Mouse (Mus musculus): ENCODE results near the gene Mboat7. TPM values are rescaled to one million over a fixed set of nuclear protein-coding genes. Genes with fewer than 3 reads are reported as not detected.

Mboat7 gene
- polyA plus RNA-seq, 1 experiment from 2014 or later = 60.8 TPM

DNA sequence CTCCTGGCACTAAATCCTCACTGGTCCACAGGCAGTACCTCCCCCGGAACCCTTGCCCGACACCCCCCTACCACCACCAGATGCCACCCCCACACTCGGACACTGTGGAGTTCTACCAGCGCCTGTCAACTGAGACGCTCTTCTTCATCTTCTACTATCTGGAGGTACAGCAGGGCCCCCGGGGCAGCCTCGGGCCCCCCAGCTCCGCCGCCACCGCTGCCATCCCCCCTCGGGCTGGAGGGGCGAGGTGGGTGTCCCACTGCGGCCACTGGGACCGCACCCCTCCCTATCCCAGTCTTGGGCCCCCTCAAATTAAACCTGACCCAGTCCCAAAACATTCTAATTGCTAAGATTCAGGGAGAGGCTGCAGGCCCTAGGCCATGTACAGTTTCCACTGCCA, 34.7 kb downstream of the Mboat7 start:
- H3K36me3 ChIP-seq = peaks cover 95% of the 10 kb centered on the region
- ATAC-seq (ENCODE audit: insufficient number of reproducible peaks, insufficient read depth, low FRiP score, low TSS enrichment) = no peak
- WGBS = 97% methylated on average over 14 of the region's 14 CpGs

DNA sequence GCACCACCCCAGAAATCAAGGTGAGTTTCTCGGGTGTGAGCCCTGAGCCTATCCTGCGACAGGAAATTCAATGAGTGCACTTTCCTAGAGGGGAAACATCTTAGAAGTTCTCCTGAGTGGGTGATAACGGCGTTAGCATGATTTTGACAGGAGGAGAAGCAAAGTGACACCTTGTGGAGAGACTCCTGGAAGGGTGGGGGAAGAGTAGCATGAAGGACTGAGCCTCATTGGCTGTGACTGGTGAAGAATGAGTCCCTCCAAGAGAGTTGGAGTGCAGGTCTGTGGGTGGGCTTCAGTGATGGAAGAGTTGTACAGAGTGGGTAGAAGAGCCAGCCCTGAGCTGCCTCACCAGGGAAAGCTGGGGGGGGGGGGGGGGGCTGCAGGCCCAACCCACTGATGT, 36.4 kb downstream of the Mboat7 start:
- H3K9me3 ChIP-seq = no peaks in the 10 kb centered on the region
- H3K4me3 ChIP-seq = no peak overlapping the region
- H3K27me3 ChIP-seq = no peaks in the 10 kb centered on the region
- ATAC-seq (ENCODE audit: insufficient number of reproducible peaks, insufficient read depth, low FRiP score, low TSS enrichment) = no peak
- no peak overlapping the region for H3K27ac ChIP-seq
- 88% methylated on average over 4 of the region's 4 CpGs for WGBS
- peaks cover 98% of the 10 kb centered on the region for H3K36me3 ChIP-seq
- no peak overlapping the region for H3K4me2 ChIP-seq (replicated peaks)
- H3K4me1 ChIP-seq = no peaks in the 10 kb centered on the region
- no peak overlapping the region for H3K9ac ChIP-seq

More for the DNA sequence above, 34.7 kb downstream of the Mboat7 start:
- Histone ChIP-seq H3K27me3 (no peaks in the 10 kb centered on the region), H3K9me3 (no peaks in the 10 kb centered on the region), H3K4me1 (peaks cover 2% of the 10 kb centered on the region), H3K4me2 (replicated peaks) (no peak overlapping the region), H3K27ac (no peak overlapping the region), H3K4me3 (no peak overlapping the region), H3K9ac (no peak overlapping the region)

- H3K4me3 ChIP-seq = peak overlapping the region; percentile 98
- 73% methylated on average over 4 of the region's 4 CpGs for WGBS
- peaks cover 27% of the 10 kb centered on the region for H3K4me1 ChIP-seq
- no peaks in the 10 kb centered on the region for H3K9me3 ChIP-seq
- no peak for ATAC-seq (ENCODE audit: insufficient number of reproducible peaks, insufficient read depth, low FRiP score, low TSS enrichment)
- H3K9ac ChIP-seq = peak overlapping the region; percentile 99
- no peaks in the 10 kb centered on the region for H3K27me3 ChIP-seq
- peaks cover 36% of the 10 kb centered on the region for H3K36me3 ChIP-seq
- H3K4me2 ChIP-seq (replicated peaks) = peak overlapping the region; percentile 86
- H3K27ac ChIP-seq = no peak overlapping the region
Measured at GRCm38 (mm10) chr7:3646641-3647040, 46.7 kb downstream of the Mboat7 start.

DNA sequence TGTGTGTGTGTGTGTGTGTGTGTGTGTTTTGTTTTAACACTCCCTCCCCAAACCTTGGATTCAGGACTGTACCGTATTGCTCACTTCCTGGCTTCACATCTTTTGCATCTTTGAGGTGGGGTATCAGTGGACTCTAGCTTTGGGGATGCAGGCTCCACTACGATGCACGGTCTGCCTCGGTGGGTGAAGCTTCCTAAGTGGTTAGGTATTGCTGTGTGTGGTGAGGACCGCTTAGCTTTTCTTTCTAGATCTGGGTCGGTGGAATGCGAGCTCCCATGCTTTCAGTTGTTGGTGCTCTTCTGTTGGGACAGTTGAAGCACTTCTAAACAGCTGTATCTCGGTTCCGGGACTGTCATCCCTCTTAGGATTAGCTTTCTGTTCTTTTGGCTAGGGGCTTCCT, 47.1 kb downstream of the Mboat7 start:
- Histone ChIP-seq H3K4me2 (replicated peaks) (peak overlapping the region; percentile 86), H3K4me3 (peak overlapping the region; percentile 98), H3K36me3 (peaks cover 36% of the 10 kb centered on the region), H3K27me3 (no peaks in the 10 kb centered on the region), H3K9me3 (no peaks in the 10 kb centered on the region), H3K9ac (peak overlapping the region; percentile 99), H3K27ac (peak overlapping the region; percentile 97; the same call in 1 of the 2 replicates), H3K4me1 (peaks cover 27% of the 10 kb centered on the region)
- ATAC-seq (ENCODE audit: insufficient number of reproducible peaks, insufficient read depth, low FRiP score, low TSS enrichment) = no peak
- 17% methylated on average over 9 of the region's 9 CpGs for WGBS

- peaks cover 27% of the 10 kb centered on the region for H3K4me1 ChIP-seq
- under 1% methylated on average over 45 of the region's 58 CpGs for WGBS
- H3K27ac ChIP-seq = peak overlapping the region; percentile 97
- peaks cover 36% of the 10 kb centered on the region for H3K36me3 ChIP-seq
- no peaks in the 10 kb centered on the region for H3K9me3 ChIP-seq
- ATAC-seq (ENCODE audit: insufficient number of reproducible peaks, insufficient read depth, low FRiP score, low TSS enrichment) = no peak
- peak overlapping the region; percentile 86 for H3K4me2 ChIP-seq (replicated peaks)
- no peaks in the 10 kb centered on the region for H3K27me3 ChIP-seq
- H3K4me3 ChIP-seq = peak overlapping the region; percentile 98
- H3K9ac ChIP-seq = peak overlapping the region; percentile 99
Measured at GRCm38 (mm10) chr7:3645488-3646025, 47.8 kb downstream of the Mboat7 start.

- Histone ChIP-seq H3K4me2 (replicated peaks) (peak within 1 kb of the TSS; percentile 86), H3K4me3 (peak within 1 kb of the TSS; percentile 98), H3K36me3 (peaks cover 36% of the 10 kb centered on the region), H3K4me1 (peaks cover 27% of the 10 kb centered on the region), H3K27me3 (no peaks in the 10 kb centered on the region), H3K9ac (peak within 1 kb of the TSS; percentile 99), H3K27ac (peak within 1 kb of the TSS; percentile 97), H3K9me3 (no peaks in the 10 kb centered on the region)
- under 1% methylated on average over 57 of the region's 58 CpGs for WGBS
- peak; percentile 99 for ATAC-seq (ENCODE audit: insufficient number of reproducible peaks, insufficient read depth, low FRiP score, low TSS enrichment)
Measured at GRCm38 (mm10) chr7:3644672-3645487, 48.4 kb downstream of the Mboat7 start, which contains the start of gene Cnot3. TSS of gene Cnot3 (plus strand) at chr7:3645268.

DNA sequence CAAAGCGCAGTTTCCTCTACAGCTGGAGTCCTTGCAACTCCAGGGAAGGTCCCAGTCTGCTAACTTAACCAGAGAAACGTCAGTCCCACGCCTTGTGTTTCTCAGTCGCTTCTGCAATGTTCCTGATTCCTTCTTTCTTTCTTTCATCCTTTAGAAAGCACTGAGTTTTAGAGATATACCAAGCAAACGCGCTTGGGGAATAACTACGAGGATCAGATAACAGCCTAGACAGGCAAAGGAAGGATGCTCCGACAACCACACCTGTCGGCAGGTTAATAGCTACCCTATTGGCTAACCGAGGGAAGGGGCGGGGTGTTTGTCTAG, 49.0 kb downstream of the Mboat7 start:
- Histone ChIP-seq H3K4me1 (peaks cover 27% of the 10 kb centered on the region), H3K4me3 (peak overlapping the region; percentile 98), H3K36me3 (peaks cover 42% of the 10 kb centered on the region), H3K27me3 (no peaks in the 10 kb centered on the region), H3K4me2 (replicated peaks) (peak overlapping the region; percentile 62), H3K9me3 (no peaks in the 10 kb centered on the region), H3K27ac (0 out of 2 replicates have a peak overlapping the region, but pooled peaks have one; percentile 59), H3K9ac (0 out of 2 replicates have a peak overlapping the region, but pooled peaks have one; percentile 8)
- WGBS = 2% methylated on average over 11 of the region's 11 CpGs
- no peak for ATAC-seq (ENCODE audit: insufficient number of reproducible peaks, insufficient read depth, low FRiP score, low TSS enrichment)

DNA sequence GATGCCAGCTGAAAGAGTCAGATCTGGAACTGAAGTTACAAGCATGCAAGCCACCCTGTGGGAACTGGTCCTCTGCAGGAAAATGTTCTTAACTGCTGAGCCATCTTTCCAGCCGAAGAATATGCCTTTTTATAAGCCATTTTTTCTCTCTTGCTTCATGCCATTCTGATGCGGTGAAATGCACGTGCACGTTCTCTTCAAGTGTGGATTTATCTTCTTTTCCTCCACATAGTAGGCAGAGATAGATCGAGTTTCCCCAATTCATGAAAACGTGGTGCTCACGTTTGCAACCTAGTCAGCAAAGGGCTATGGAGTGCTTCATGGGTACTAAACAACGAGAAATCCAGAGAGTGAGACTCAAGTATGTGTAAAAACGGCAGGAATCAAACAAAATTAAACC, 49.5 kb downstream of the Mboat7 start:
- no peak for ATAC-seq (ENCODE audit: insufficient number of reproducible peaks, insufficient read depth, low FRiP score, low TSS enrichment)
- Histone ChIP-seq H3K27ac (0 out of 2 replicates have a peak overlapping the region, but pooled peaks have one; percentile 59), H3K4me2 (replicated peaks) (peak overlapping the region; percentile 62), H3K9ac (no peak overlapping the region), H3K27me3 (no peaks in the 10 kb centered on the region), H3K4me1 (peaks cover 24% of the 10 kb centered on the region), H3K4me3 (peak overlapping the region; percentile 98), H3K36me3 (peaks cover 46% of the 10 kb centered on the region), H3K9me3 (no peaks in the 10 kb centered on the region)
- 28% methylated on average over 9 of the region's 9 CpGs for WGBS

GRCm38 (mm10) chr7:3643412-3643811, 49.9 kb downstream of the Mboat7 start:
- Histone ChIP-seq H3K4me3 (no peak overlapping the region), H3K27me3 (no peaks in the 10 kb centered on the region), H3K4me2 (replicated peaks) (no peak overlapping the region), H3K9ac (no peak overlapping the region), H3K27ac (no peak overlapping the region), H3K4me1 (peaks cover 20% of the 10 kb centered on the region), H3K36me3 (peaks cover 46% of the 10 kb centered on the region), H3K9me3 (no peaks in the 10 kb centered on the region)
- ATAC-seq (ENCODE audit: insufficient number of reproducible peaks, insufficient read depth, low FRiP score, low TSS enrichment) = no peak
- 78% methylated on average over 5 of the region's 5 CpGs for WGBS

- no peak for ATAC-seq (ENCODE audit: insufficient number of reproducible peaks, insufficient read depth, low FRiP score, low TSS enrichment)
- Histone ChIP-seq H3K9me3 (no peaks in the 10 kb centered on the region), H3K4me1 (peaks cover 21% of the 10 kb centered on the region), H3K27me3 (no peaks in the 10 kb centered on the region), H3K4me3 (peak overlapping the region; percentile 73), H3K36me3 (peaks cover 32% of the 10 kb centered on the region), H3K27ac (no peak overlapping the region), H3K4me2 (replicated peaks) (peak overlapping the region; percentile 93), H3K9ac (peak overlapping the region; percentile 78)
- WGBS = 65% methylated on average over 3 of the region's 3 CpGs
Measured at GRCm38 (mm10) chr7:3630478-3630815, 62.9 kb downstream of the Mboat7 start.

DNA sequence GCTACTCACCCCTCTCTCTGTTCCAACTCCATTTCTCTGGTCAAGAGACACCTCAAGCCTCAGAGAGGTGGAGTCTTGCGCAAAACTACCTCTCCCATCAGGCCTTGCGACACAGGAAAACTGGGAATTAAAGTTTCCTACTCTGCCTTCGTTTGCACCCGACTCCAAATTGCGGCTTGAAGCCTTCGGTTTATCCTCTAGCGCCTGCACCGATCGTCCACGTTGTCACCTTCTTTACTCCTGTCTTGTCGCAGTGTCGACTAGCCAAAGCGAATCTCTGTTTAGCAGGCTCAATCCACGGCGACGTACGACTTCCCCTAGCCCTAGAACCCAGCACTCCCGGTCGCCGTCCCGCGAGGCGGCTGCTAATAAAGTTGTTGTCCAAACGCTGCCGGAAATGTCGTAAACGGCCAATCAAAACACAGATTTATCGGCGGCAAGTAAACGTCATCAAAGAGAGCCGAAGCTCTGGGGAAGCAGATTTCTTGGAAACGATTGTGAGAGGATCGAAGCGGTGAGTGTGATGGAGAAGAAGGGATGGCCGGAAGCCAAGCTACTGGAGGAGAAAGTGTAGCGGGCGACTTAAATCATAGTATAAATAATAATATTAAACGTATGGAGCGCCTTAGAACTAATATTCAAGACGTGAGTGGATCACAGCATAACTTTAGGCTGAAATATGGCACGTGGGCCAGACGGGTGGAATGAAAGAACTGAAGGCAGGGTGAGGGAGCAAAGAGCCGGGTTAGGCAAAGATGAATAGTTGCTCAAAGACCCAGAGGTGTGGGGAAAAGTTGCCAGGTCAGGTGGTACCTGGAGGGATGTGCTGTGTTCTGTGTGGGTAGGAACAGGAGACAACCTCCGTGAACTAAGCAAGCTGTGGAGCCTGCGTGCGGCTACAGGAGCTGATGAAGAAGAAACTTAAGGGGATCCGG, 63.5 kb downstream of the Mboat7 start, which contains the start of the genes Tfpt and Prpf31:
Tfpt (minus strand) TSS at position 387 of the 935 bp plus-strand sequence.
Prpf31 (plus strand) TSS at position 443 of the 935 bp plus-strand sequence.
- peak within 1 kb of the TSS; percentile 73 for H3K4me3 ChIP-seq
- peak within 1 kb of the TSS; percentile 38; the same call in 1 of the 2 replicates for H3K27ac ChIP-seq
- peaks cover 26% of the 10 kb centered on the region for H3K36me3 ChIP-seq
- H3K27me3 ChIP-seq = no peaks in the 10 kb centered on the region
- peaks cover 21% of the 10 kb centered on the region for H3K4me1 ChIP-seq
- peak within 1 kb of the TSS; percentile 78 for H3K9ac ChIP-seq
- WGBS = 1% methylated on average over 47 of the region's 47 CpGs
- H3K4me2 ChIP-seq (replicated peaks) = peak within 1 kb of the TSS; percentile 93
- H3K9me3 ChIP-seq = no peaks in the 10 kb centered on the region
- ATAC-seq (ENCODE audit: insufficient number of reproducible peaks, insufficient read depth, low FRiP score, low TSS enrichment) = peak; percentile 86
